Mouse (Mus musculus): ENCODE data around the gene Spata9. TPM values are rescaled to one million over a fixed set of nuclear protein-coding genes. Genes with fewer than 3 reads are reported as not detected.
A peak's percentile ranks its signal among the peaks of the same experiment; 100 is the strongest.

The Spata9 gene
- polyA plus RNA-seq, 1 experiment from 2014 or later, result 2.3 TPM

- H3K36me3 ChIP-seq (replicated peaks; ENCODE audit: control insufficient read depth, insufficient read depth), result no peaks in the 10 kb centered on the region
- H3K9me3 ChIP-seq (ENCODE audit: control insufficient read depth, low read length), result no peaks in the 10 kb centered on the region
- H3K4me3 ChIP-seq (replicated peaks; ENCODE audit: low read length), result peak overlapping the region; percentile 75
- peaks cover 12% of the 10 kb centered on the region for H3K4me1 ChIP-seq (replicated peaks; ENCODE audit: control insufficient read depth, insufficient read depth, low read length)
- peak; percentile 27 for DNase-seq (ENCODE audit: low spot score)
- ATAC-seq (ENCODE audit: low FRiP score), result peak; percentile 62
- H3K27me3 ChIP-seq (ENCODE audit: control insufficient read depth, insufficient read depth, low read length), result no peaks in the 10 kb centered on the region
- 44% methylated on average over 5 of the region's 5 CpGs for WGBS
- peak overlapping the region; percentile 34; the same call in 1 of the 2 replicates for H3K27ac ChIP-seq
- peak overlapping the region; percentile 53 for H3K9ac ChIP-seq
- H3K4me2 ChIP-seq (replicated peaks), result peak overlapping the region; percentile 73
Measured at GRCm38 (mm10) chr13:76018844-76019400, 52.0 kb downstream of the Spata9 start.

GRCm38 (mm10) chr13:76021782-76022181 is 54.8 kb downstream of the Spata9 start:
- 95% methylated on average over 2 of the region's 2 CpGs for WGBS
- Histone ChIP-seq H3K27ac (no peak overlapping the region), H3K4me2 (replicated peaks) (no peak overlapping the region), H3K9me3 (ENCODE audit: control insufficient read depth, low read length) (no peaks in the 10 kb centered on the region), H3K36me3 (replicated peaks; ENCODE audit: control insufficient read depth, insufficient read depth) (no peaks in the 10 kb centered on the region), H3K4me1 (replicated peaks; ENCODE audit: control insufficient read depth, insufficient read depth, low read length) (peaks cover 12% of the 10 kb centered on the region), H3K27me3 (ENCODE audit: control insufficient read depth, insufficient read depth, low read length) (no peaks in the 10 kb centered on the region), H3K9ac (no peak overlapping the region), H3K4me3 (replicated peaks; ENCODE audit: low read length) (no peak overlapping the region)
- no peak for DNase-seq (ENCODE audit: low spot score)
- ATAC-seq (ENCODE audit: low FRiP score), result no peak

GRCm38 (mm10) chr13:76024588-76024987 is 57.6 kb downstream of the Spata9 start:
- Histone ChIP-seq H3K4me1 (replicated peaks; ENCODE audit: control insufficient read depth, insufficient read depth, low read length) (no peaks in the 10 kb centered on the region), H3K27ac (no peak overlapping the region), H3K9me3 (ENCODE audit: control insufficient read depth, low read length) (no peaks in the 10 kb centered on the region), H3K4me3 (replicated peaks; ENCODE audit: low read length) (no peak overlapping the region), H3K4me2 (replicated peaks) (no peak overlapping the region), H3K27me3 (ENCODE audit: control insufficient read depth, insufficient read depth, low read length) (no peaks in the 10 kb centered on the region), H3K9ac (no peak overlapping the region), H3K36me3 (replicated peaks; ENCODE audit: control insufficient read depth, insufficient read depth) (no peaks in the 10 kb centered on the region)
- no peak for DNase-seq (ENCODE audit: low spot score)
- no peak for ATAC-seq (ENCODE audit: low FRiP score)
- 83% methylated on average over 3 of the region's 3 CpGs for WGBS

GRCm38 (mm10) chr13:76042455-76042854 is 75.5 kb downstream of the Spata9 start:
- DNase-seq (ENCODE audit: low spot score) (no peak), ATAC-seq (ENCODE audit: low FRiP score) (no peak)
- H3K36me3 ChIP-seq (replicated peaks; ENCODE audit: control insufficient read depth, insufficient read depth), result no peaks in the 10 kb centered on the region
- H3K27me3 ChIP-seq (ENCODE audit: control insufficient read depth, insufficient read depth, low read length), result no peaks in the 10 kb centered on the region
- no peaks in the 10 kb centered on the region; the same call in 1 of the 2 replicates for H3K9me3 ChIP-seq (ENCODE audit: control insufficient read depth, low read length)
- H3K4me3 ChIP-seq (replicated peaks; ENCODE audit: low read length), result no peak overlapping the region
- no peak overlapping the region for H3K27ac ChIP-seq
- 57% methylated on average over 1 of the region's 1 CpGs for WGBS
- no peak overlapping the region for H3K9ac ChIP-seq
- no peaks in the 10 kb centered on the region for H3K4me1 ChIP-seq (replicated peaks; ENCODE audit: control insufficient read depth, insufficient read depth, low read length)
- no peak overlapping the region for H3K4me2 ChIP-seq (replicated peaks)

- H3K4me1 ChIP-seq (replicated peaks; ENCODE audit: control insufficient read depth, insufficient read depth, low read length), result no peaks in the 10 kb centered on the region
- no peak for ATAC-seq (ENCODE audit: low FRiP score)
- no peak overlapping the region for H3K9ac ChIP-seq
- DNase-seq (ENCODE audit: low spot score), result no peak
- H3K27me3 ChIP-seq (ENCODE audit: control insufficient read depth, insufficient read depth, low read length), result no peaks in the 10 kb centered on the region
- no peak overlapping the region for H3K27ac ChIP-seq
- no peaks in the 10 kb centered on the region for H3K36me3 ChIP-seq (replicated peaks; ENCODE audit: control insufficient read depth, insufficient read depth)
- no peak overlapping the region for H3K4me2 ChIP-seq (replicated peaks)
- no peak overlapping the region for H3K4me3 ChIP-seq (replicated peaks; ENCODE audit: low read length)
- no peaks in the 10 kb centered on the region; the same call in 1 of the 2 replicates for H3K9me3 ChIP-seq (ENCODE audit: control insufficient read depth, low read length)
Measured at GRCm38 (mm10) chr13:76044971-76045370, 78.0 kb downstream of the Spata9 start.

Other genes with a start within 250 kb of the Spata9 start
- gene Glrx, start 127.3 kb upstream of the Spata9 start, polyA plus RNA-seq (2014; fragmentation: Nextera tagmentation; extraction: Ambion mirVana), result 76.1 and 78.5 TPM in 2 replicates
- 27.9 and 31.6 TPM in 2 replicates for gene Rhobtb3, start 23.2 kb upstream of the Spata9 start, polyA plus RNA-seq (2014; fragmentation: Nextera tagmentation; extraction: Ambion mirVana)
- 18.7 and 21.2 TPM in 2 replicates for gene Rfesd, start 51.6 kb downstream of the Spata9 start, polyA plus RNA-seq (2014; fragmentation: Nextera tagmentation; extraction: Ambion mirVana)
- 2.9 and 3.0 TPM in 2 replicates for gene Gpr150, start 89.8 kb downstream of the Spata9 start, polyA plus RNA-seq (2014; fragmentation: Nextera tagmentation; extraction: Ambion mirVana)
- 4.1 and 4.9 TPM in 2 replicates for gene Arsk, start 131.5 kb downstream of the Spata9 start, polyA plus RNA-seq (2014; fragmentation: Nextera tagmentation; extraction: Ambion mirVana)
- gene Ttc37, start 131.6 kb downstream of the Spata9 start, polyA plus RNA-seq (2014; fragmentation: Nextera tagmentation; extraction: Ambion mirVana), result 15.7 and 16.1 TPM in 2 replicates